Mouse (Mus musculus) testis, adult 2 months (tissue): Measurements from ENCODE around the gene Col2a1. TPM values are rescaled to one million over a fixed set of nuclear protein-coding genes. Genes with fewer than 3 reads are reported as not detected.

Source experiments
- H3K27ac ChIP-seq: fragments of 200-500 bp; 2 replicates; pipeline ENCODE4 v1.5.1; 2012; ENCODE audit warnings: low read depth, low read length; ENCODE audit not compliant: control insufficient read depth, insufficient read depth
- H3K27me3 ChIP-seq: fragments of 200-500 bp; 2 replicates; pipeline ENCODE4 v1.6.1; 2012; ENCODE audit warnings: mild to moderate bottlenecking, low read length, moderate library complexity; ENCODE audit not compliant: control insufficient read depth, insufficient read depth
- H3K36me3 ChIP-seq: fragments of 200-500 bp; 2 replicates; pipeline ENCODE4 v1.6.1; 2012; ENCODE audit warnings: mild to moderate bottlenecking, low read length; ENCODE audit not compliant: control insufficient read depth, insufficient read depth
- H3K4me1 ChIP-seq: fragments of 200-500 bp; 2 replicates; pipeline ENCODE4 v1.6.1; 2012; ENCODE audit warnings: low read length; ENCODE audit not compliant: control insufficient read depth, insufficient read depth
- H3K4me3 ChIP-seq: fragments of 200-500 bp; 2 replicates; pipeline ENCODE4 v1.5.1; 2012; ENCODE audit warnings: low read depth, mild to moderate bottlenecking, low read length, moderate library complexity, mixed read lengths; ENCODE audit not compliant: control insufficient read depth
- CTCF ChIP-seq: fragments of 200-500 bp; IDR thresholded peaks from 2 replicates; pipeline ENCODE4 v1.5.1; 2012; ENCODE audit warnings: low read depth, mild to moderate bottlenecking, inconsistent platforms, low read length, moderate library complexity; ENCODE audit not compliant: control insufficient read depth, insufficient read depth, insufficient replicate concordance
- POLR2A ChIP-seq: fragments of 200-500 bp; IDR thresholded peaks from 2 replicates; pipeline ENCODE4 v1.6.1; 2012; ENCODE audit warnings: low read depth, mild to moderate bottlenecking, inconsistent platforms, low read length, moderate library complexity; ENCODE audit not compliant: control insufficient read depth
- polyA plus RNA-seq: library from polyadenylated mRNA; depleted of rRNA; stranded (reverse); fragments of >200 nt; gene quantifications from 2 replicates; pipeline ENCODE4 v1.2.3, GENCODE M21; 2012; rRNA removed

Col2a1 gene
- polyA plus RNA-seq, result 13.5 and 14.6 TPM in 2 replicates

DNA sequence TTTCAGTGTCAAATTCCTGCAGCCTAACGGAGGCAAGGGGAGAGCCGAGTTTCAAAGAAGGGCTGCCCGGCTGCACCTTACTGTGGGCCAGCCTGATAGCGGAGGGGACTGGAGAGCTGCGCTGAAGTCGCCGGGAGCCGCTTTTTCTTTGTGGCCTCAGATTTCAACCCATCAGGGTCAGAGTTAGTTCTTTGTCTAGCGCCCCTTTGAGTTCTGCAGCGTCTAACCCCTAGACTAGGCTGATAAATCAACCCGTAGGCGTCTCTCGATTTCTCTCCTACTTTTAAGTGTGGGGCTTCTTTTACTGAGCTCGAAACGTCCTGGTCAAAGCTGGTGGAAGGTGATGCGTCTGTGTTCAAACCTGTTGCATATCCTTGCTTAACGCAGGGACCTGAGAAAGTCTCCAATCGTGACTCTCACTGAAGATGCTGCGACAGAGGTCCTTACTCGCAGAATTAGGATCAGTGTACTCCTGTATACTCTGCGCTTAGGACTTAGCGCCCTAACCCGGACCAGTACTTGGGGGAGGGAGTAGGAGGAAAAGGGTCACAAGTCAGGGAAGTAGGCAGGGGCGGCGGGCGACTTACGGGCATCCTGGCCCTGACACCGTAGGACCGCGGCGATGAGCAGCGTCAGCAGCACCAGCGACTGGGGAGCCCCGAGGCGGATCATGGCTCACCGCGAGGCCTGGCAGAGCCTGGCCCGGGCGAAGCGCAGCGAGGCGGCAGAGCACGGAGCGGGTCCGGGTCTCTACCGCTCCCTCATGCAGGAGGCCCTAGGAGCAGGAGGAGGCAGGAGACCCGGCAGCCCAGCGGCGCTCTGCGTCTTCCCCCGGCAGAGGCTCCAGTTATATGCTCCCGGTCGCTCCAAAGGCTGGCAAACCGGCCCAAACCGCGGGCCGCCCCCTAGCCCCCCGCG is at the start of gene Col2a1:
Col2a1 (minus strand) TSS at position 874 of the 918 bp plus-strand sequence.
- Histone ChIP-seq H3K27ac (no peak within 1 kb of the TSS), H3K4me1 (peaks cover 23% of the 10 kb centered on the region), H3K4me3 (peak within 1 kb of the TSS; percentile 12; the same call in 1 of the 2 replicates), H3K27me3 (peaks cover 10% of the 10 kb centered on the region), H3K36me3 (no peaks in the 10 kb centered on the region)
- TF ChIP-seq CTCF (no peak), POLR2A (no peak)

DNA sequence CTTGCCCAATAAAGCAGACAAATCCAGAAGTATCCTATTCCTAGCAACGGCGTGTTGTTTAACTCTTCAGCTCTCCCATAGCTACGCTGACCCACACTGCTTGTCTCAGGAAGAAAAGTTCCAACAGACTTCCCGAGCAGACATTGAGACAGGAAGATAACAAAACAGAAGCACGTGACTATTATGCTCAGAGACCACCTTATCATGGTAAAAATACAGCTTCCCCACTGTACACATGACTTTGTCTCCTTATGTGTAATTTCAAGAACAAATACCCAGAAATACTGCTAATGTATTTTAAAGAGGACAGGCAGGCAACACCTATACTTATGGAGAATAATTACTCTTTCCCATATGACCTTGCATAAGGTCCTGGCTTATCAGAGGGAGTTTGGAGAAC is 47.2 kb upstream of the Col2a1 start:
- H3K4me1 ChIP-seq, result no peaks in the 10 kb centered on the region
- no peak for TF ChIP-seq CTCF
- TF ChIP-seq POLR2A, result no peak
- H3K27ac ChIP-seq, result no peak overlapping the region
- H3K4me3 ChIP-seq, result no peak overlapping the region
- no peaks in the 10 kb centered on the region for H3K27me3 ChIP-seq
- peaks cover 2% of the 10 kb centered on the region for H3K36me3 ChIP-seq

DNA sequence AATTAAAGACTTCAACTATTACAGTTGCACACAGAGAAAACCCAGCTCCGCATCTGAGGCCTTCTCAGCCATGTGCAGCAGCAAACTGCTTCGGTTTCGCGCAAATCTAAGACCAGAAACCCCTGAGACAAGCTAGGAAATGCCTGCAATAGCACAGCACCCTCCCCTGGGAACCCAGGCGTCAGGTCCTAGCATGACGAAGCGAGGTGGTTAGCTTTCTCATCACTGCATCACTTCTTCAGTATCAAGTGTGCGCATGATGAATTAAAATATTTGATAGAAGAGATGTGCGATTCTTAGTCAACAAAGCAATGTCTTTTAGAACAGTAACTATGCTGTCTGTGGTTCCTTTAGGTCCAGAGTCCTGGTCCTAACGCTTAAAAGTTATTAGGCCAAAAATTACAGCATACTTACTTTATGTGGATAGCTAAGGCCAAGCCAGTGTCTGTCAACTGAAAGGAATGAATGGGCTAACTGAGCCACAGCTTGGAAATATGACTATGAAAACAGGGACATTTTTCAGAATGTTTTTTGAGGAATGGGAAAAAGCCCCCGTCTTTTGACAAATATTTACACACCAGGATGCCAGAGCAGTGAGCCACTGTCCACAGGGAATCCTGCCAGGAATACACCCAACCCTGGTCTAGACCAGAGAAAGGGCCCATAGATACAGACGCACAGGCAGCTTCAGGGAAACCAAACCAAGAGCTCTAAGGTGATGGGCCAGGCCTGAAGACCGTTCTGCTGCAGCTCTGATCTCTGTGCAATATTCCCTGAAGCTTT is 44.6 kb upstream of the Col2a1 start:
- H3K4me3 ChIP-seq, result no peak overlapping the region
- TF ChIP-seq CTCF, result no peak
- TF ChIP-seq POLR2A, result no peak
- H3K27ac ChIP-seq, result no peak overlapping the region
- no peaks in the 10 kb centered on the region for H3K27me3 ChIP-seq
- H3K4me1 ChIP-seq, result no peaks in the 10 kb centered on the region
- peaks cover 1% of the 10 kb centered on the region for H3K36me3 ChIP-seq

GRCm38 (mm10) chr15:98044387-98044786 is 39.9 kb upstream of the Col2a1 start:
- Histone ChIP-seq H3K36me3 (peaks cover 1% of the 10 kb centered on the region), H3K4me1 (no peaks in the 10 kb centered on the region), H3K27me3 (no peaks in the 10 kb centered on the region), H3K27ac (no peak overlapping the region), H3K4me3 (no peak overlapping the region)
- TF ChIP-seq CTCF, result no peak
- TF ChIP-seq POLR2A, result no peak

- H3K27ac ChIP-seq, result no peak overlapping the region
- TF ChIP-seq CTCF, result no peak
- TF ChIP-seq POLR2A, result no peak
- H3K4me3 ChIP-seq, result no peak overlapping the region
- H3K27me3 ChIP-seq, result no peaks in the 10 kb centered on the region
- no peaks in the 10 kb centered on the region for H3K4me1 ChIP-seq
- peaks cover 1% of the 10 kb centered on the region for H3K36me3 ChIP-seq
Observed at GRCm38 (mm10) chr15:98043967-98044366, 39.5 kb upstream of the Col2a1 start.

- no peaks in the 10 kb centered on the region for H3K4me1 ChIP-seq
- peaks cover 1% of the 10 kb centered on the region for H3K36me3 ChIP-seq
- no peak overlapping the region for H3K4me3 ChIP-seq
- no peak for TF ChIP-seq CTCF
- no peak for TF ChIP-seq POLR2A
- H3K27me3 ChIP-seq, result no peaks in the 10 kb centered on the region
- no peak overlapping the region for H3K27ac ChIP-seq
Observed at GRCm38 (mm10) chr15:98042508-98042907, 38.0 kb upstream of the Col2a1 start.

DNA sequence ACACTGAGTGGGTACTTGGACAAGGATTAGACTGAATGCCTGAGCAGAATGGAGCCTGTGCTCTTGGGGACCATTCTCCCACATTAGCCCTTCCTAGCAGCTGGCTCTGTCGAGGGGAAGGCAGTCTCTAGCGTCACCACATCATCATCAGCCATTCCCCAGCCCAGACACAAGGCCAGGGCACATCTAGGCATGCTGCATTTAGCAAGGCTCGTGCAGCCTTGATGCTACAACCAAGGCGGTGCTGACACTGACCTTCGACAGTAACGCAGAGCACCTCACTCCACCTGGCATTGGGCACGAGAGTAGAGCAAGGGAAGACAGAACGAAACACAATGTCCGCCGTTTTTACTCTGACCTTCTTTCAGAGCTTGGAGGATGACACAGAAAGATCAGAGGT is 35.2 kb upstream of the Col2a1 start:
- Histone ChIP-seq H3K27ac (no peak overlapping the region), H3K27me3 (no peaks in the 10 kb centered on the region), H3K36me3 (peaks cover 1% of the 10 kb centered on the region), H3K4me3 (no peak overlapping the region), H3K4me1 (no peaks in the 10 kb centered on the region)
- TF ChIP-seq CTCF (no peak; the same call in 1 of the 2 replicates), POLR2A (no peak)

- no peak overlapping the region for H3K4me3 ChIP-seq
- H3K4me1 ChIP-seq, result no peaks in the 10 kb centered on the region
- no peak overlapping the region for H3K27ac ChIP-seq
- TF ChIP-seq POLR2A (no peak), CTCF (no peak)
- no peaks in the 10 kb centered on the region for H3K36me3 ChIP-seq
- no peaks in the 10 kb centered on the region for H3K27me3 ChIP-seq
Observed at GRCm38 (mm10) chr15:98036578-98036977, 32.1 kb upstream of the Col2a1 start.
